Mouse (Mus musculus) midbrain, embryonic 14.5 days (tissue): ENCODE data around the gene Ovca2. TPM values are rescaled to one million over a fixed set of nuclear protein-coding genes. Genes with fewer than 3 reads are reported as not detected.
"Not testable (repeated sequence)": the region's sequence is repeated elsewhere in the genome, so short reads cannot be mapped to it uniquely, and the experiment has no call there.

Source experiments
- ATAC-seq: fragments of 200-750 bp; cut with Nextera tagmentation; 2 replicates; pipeline ENCODE4 v1.8.0; 2017; ENCODE audit warnings: moderate number of reproducible peaks, moderate library complexity; ENCODE audit not compliant: low FRiP score, low TSS enrichment
- DNase-seq: peaks from one replicate; pipeline ENCODE4 v3.0.0-alpha.2; 2015
- H3K27ac ChIP-seq: fragments of 300-500 bp; sonication (generic); replicated peaks from 2 replicates; pipeline ENCODE4 v1.5.1; 2014; ENCODE audit warnings: mild to moderate bottlenecking, low read depth, low read length, moderate library complexity
- H3K27me3 ChIP-seq: fragments of 300-500 bp; sonication (generic); 2 replicates; pipeline ENCODE4 v1.6.1; 2014; ENCODE audit warnings: low read length, control low read depth, mixed read lengths; ENCODE audit not compliant: control insufficient read depth, insufficient read depth
- H3K36me3 ChIP-seq: fragments of 300-500 bp; sonication (generic); 2 replicates; pipeline ENCODE4 v1.6.1; 2014; ENCODE audit warnings: low read length, control low read depth; ENCODE audit not compliant: control insufficient read depth, insufficient read depth
- H3K4me1 ChIP-seq: fragments of 300-500 bp; sonication (generic); 2 replicates; pipeline ENCODE4 v1.6.1; 2014; ENCODE audit warnings: mild to moderate bottlenecking, antibody characterized with exemption, low read length, control low read depth; ENCODE audit not compliant: control insufficient read depth, insufficient read depth
- H3K4me2 ChIP-seq: fragments of 300-500 bp; sonication (generic); 2 replicates; pipeline ENCODE4 v1.6.1; 2014; ENCODE audit warnings: mild to moderate bottlenecking, low read length, moderate library complexity
- H3K4me3 ChIP-seq: fragments of 300-500 bp; sonication (generic); replicated peaks from 2 replicates; pipeline ENCODE4 v1.5.1; 2014; ENCODE audit warnings: low read depth, low read length
- H3K9ac ChIP-seq: fragments of 300-500 bp; sonication (generic); replicated peaks from 2 replicates; pipeline ENCODE4 v1.6.1; 2014; ENCODE audit warnings: mild to moderate bottlenecking, low read length, moderate library complexity
- H3K9me3 ChIP-seq: fragments of 300-500 bp; sonication (generic); 2 replicates; pipeline ENCODE4 v1.6.1; 2016; ENCODE audit warnings: low read length, control low read depth, mixed read lengths; ENCODE audit not compliant: control insufficient read depth
- WGBS: fragments of 180-500 bp; shearing (Covaris S2); extraction: QIAGEN DNeasy Blood & Tissue Kit; methylation state at CpG from one replicate; pipeline ENCODE4 v1.1.7; 2014; 5-methylcytosine and 5-hydroxymethylcytosine counted together
- polyA plus RNA-seq: library from polyadenylated mRNA; unstranded; fragments of >200 nt; fragmentation: Nextera tagmentation; extraction: Ambion mirVana; gene quantifications from 2 replicates; pipeline ENCODE4 v1.2.1, GENCODE M21; 2014

Gene Ovca2
- polyA plus RNA-seq, 1 experiment from 2014 or later = 20.2 TPM

- WGBS = 55% methylated on average over 12 of the region's 12 CpGs
- peak overlapping the region; percentile 94 for H3K27ac ChIP-seq
Measured at GRCm38 (mm10) chr11:75178011-75178410, 624 bp downstream of the Ovca2 start.

GRCm38 (mm10) chr11:75174574-75174973 is 4.1 kb downstream of the Ovca2 start:
- peaks cover 20% of the 10 kb centered on the region for H3K36me3 ChIP-seq
- ATAC-seq, H3K4me2 ChIP-seq, H3K9ac ChIP-seq, H3K9me3 ChIP-seq, H3K4me3 ChIP-seq, H3K27ac ChIP-seq, DNase-seq: not testable (repeated sequence)
- 76% methylated on average over 6 of the region's 6 CpGs for WGBS
- peaks cover 27% of the 10 kb centered on the region for H3K27me3 ChIP-seq
- peaks cover 28% of the 10 kb centered on the region for H3K4me1 ChIP-seq

More at GRCm38 (mm10) chr11:75178011-75178410, 624 bp downstream of the Ovca2 start:
- Histone ChIP-seq H3K4me3 (peak overlapping the region; percentile 64), H3K36me3 (peaks cover 36% of the 10 kb centered on the region), H3K27me3 (0 out of 2 replicates have a peak, but pooled peaks cover under 1% of the 10 kb centered on the region), H3K4me2 (peak overlapping the region; percentile 94), H3K9ac (peak overlapping the region; percentile 70), H3K4me1 (peaks cover 16% of the 10 kb centered on the region), H3K9me3 (no peaks in the 10 kb centered on the region)
- ATAC-seq (no peak), DNase-seq (no peak)

- H3K27me3 ChIP-seq = peaks cover 35% of the 10 kb centered on the region
- peak overlapping the region; percentile 78 for H3K27ac ChIP-seq
- WGBS = 1% methylated on average over 15 of the region's 15 CpGs
- H3K9me3 ChIP-seq = no peaks in the 10 kb centered on the region
- peak overlapping the region; percentile 70 for H3K4me3 ChIP-seq
- peak overlapping the region; percentile 89 for H3K4me2 ChIP-seq
- H3K4me1 ChIP-seq = peaks cover 30% of the 10 kb centered on the region
- no peak for DNase-seq
- ATAC-seq = no peak
- H3K36me3 ChIP-seq = peaks cover 20% of the 10 kb centered on the region
- peak overlapping the region; percentile 60 for H3K9ac ChIP-seq
Measured at GRCm38 (mm10) chr11:75173799-75174165, 4.9 kb downstream of the Ovca2 start.

- H3K4me2 ChIP-seq = peak overlapping the region; percentile 89
- peak overlapping the region; percentile 60 for H3K9ac ChIP-seq
- peak; percentile 94 for DNase-seq
- peaks cover 35% of the 10 kb centered on the region for H3K4me1 ChIP-seq
- no peaks in the 10 kb centered on the region for H3K9me3 ChIP-seq
- peaks cover 41% of the 10 kb centered on the region for H3K27me3 ChIP-seq
- peak; percentile 55 for ATAC-seq
- H3K27ac ChIP-seq = peak overlapping the region; percentile 78
- under 1% methylated on average over 71 of the region's 71 CpGs for WGBS
- peaks cover 20% of the 10 kb centered on the region for H3K36me3 ChIP-seq
- H3K4me3 ChIP-seq = peak overlapping the region; percentile 70
Measured at GRCm38 (mm10) chr11:75173095-75173798, 5.4 kb downstream of the Ovca2 start.

- Histone ChIP-seq H3K27me3 (peaks cover 49% of the 10 kb centered on the region), H3K9ac (peak overlapping the region; percentile 60), H3K27ac (peak overlapping the region; percentile 78), H3K36me3 (peaks cover 14% of the 10 kb centered on the region), H3K4me2 (peak overlapping the region; percentile 89), H3K4me1 (peaks cover 29% of the 10 kb centered on the region), H3K9me3 (no peaks in the 10 kb centered on the region), H3K4me3 (peak overlapping the region; percentile 70)
- peak; percentile 88 for DNase-seq
- ATAC-seq = no peak
- 1% methylated on average over 73 of the region's 75 CpGs for WGBS
Measured at GRCm38 (mm10) chr11:75172151-75173094, 6.2 kb downstream of the Ovca2 start.

- H3K27me3 ChIP-seq = peaks cover 60% of the 10 kb centered on the region
- H3K9ac ChIP-seq = no peak overlapping the region
- no peaks in the 10 kb centered on the region for H3K9me3 ChIP-seq
- H3K4me2 ChIP-seq = peak overlapping the region; percentile 76; the same call in 1 of the 2 replicates
- no peak for DNase-seq
- H3K4me3 ChIP-seq = peak overlapping the region; percentile 70; the same call in 1 of the 2 replicates
- no peak for ATAC-seq
- H3K36me3 ChIP-seq = peaks cover 3% of the 10 kb centered on the region; the same call in 1 of the 2 replicates
- 6% methylated on average over 17 of the region's 17 CpGs for WGBS
- peaks cover 30% of the 10 kb centered on the region for H3K4me1 ChIP-seq
- no peak overlapping the region for H3K27ac ChIP-seq
Measured at GRCm38 (mm10) chr11:75171186-75171865, 7.3 kb downstream of the Ovca2 start.

GRCm38 (mm10) chr11:75170136-75170751 is 8.4 kb downstream of the Ovca2 start:
- peak overlapping the region; percentile 34; the same call in 1 of the 2 replicates for H3K9ac ChIP-seq
- H3K36me3 ChIP-seq = no peaks in the 10 kb centered on the region
- peak overlapping the region; percentile 42 for H3K4me3 ChIP-seq
- peak overlapping the region; percentile 57; the same call in 1 of the 2 replicates for H3K27ac ChIP-seq
- 0% methylated on average over 38 of the region's 38 CpGs for WGBS
- peaks cover 32% of the 10 kb centered on the region for H3K4me1 ChIP-seq
- DNase-seq = peak; percentile 93
- peak; percentile 78 for ATAC-seq
- H3K4me2 ChIP-seq = peak overlapping the region; percentile 76
- no peaks in the 10 kb centered on the region for H3K9me3 ChIP-seq
- peaks cover 71% of the 10 kb centered on the region for H3K27me3 ChIP-seq
